Mouse (Mus musculus) gastrocnemius, adult 18-20 months (tissue): ENCODE measurements around the gene Atp11b. TPM values are rescaled to one million over a fixed set of nuclear protein-coding genes. Genes with fewer than 3 reads are reported as not detected.

Experiments
- DNase-seq: peaks from one replicate; pipeline ENCODE4 v3.0.0; 2021; ENCODE audit warnings: low spot score
- long read RNA-seq, 2 experiments: library from polyadenylated mRNA; stranded (forward); transcript quantifications; one replicate each; pipeline ENCODE4 v2.0.0; 2021
- total RNA-seq, 2 experiments: library from RNA; stranded (reverse); gene quantifications; 2 replicates each; pipeline ENCODE4 v1.2.3; 2021

Gene Atp11b
- 10 to 100 TPM; 12.1 TPM for total RNA-seq
- long read RNA-seq, experiment 1, full-length matches to known transcripts = 5 of 10 reads
- long read RNA-seq, experiment 1, partial matches to known transcripts = 0 of 10 reads
- long read RNA-seq, experiment 1, other reads (novel, unspliced or antisense) = 5 of 10 reads
- long read RNA-seq, experiment 2, full-length matches to known transcripts = 3 of 8 reads
- long read RNA-seq, experiment 2, partial matches to known transcripts = 1 of 8 reads
- long read RNA-seq, experiment 2, other reads (novel, unspliced or antisense) = 4 of 8 reads

DNA sequence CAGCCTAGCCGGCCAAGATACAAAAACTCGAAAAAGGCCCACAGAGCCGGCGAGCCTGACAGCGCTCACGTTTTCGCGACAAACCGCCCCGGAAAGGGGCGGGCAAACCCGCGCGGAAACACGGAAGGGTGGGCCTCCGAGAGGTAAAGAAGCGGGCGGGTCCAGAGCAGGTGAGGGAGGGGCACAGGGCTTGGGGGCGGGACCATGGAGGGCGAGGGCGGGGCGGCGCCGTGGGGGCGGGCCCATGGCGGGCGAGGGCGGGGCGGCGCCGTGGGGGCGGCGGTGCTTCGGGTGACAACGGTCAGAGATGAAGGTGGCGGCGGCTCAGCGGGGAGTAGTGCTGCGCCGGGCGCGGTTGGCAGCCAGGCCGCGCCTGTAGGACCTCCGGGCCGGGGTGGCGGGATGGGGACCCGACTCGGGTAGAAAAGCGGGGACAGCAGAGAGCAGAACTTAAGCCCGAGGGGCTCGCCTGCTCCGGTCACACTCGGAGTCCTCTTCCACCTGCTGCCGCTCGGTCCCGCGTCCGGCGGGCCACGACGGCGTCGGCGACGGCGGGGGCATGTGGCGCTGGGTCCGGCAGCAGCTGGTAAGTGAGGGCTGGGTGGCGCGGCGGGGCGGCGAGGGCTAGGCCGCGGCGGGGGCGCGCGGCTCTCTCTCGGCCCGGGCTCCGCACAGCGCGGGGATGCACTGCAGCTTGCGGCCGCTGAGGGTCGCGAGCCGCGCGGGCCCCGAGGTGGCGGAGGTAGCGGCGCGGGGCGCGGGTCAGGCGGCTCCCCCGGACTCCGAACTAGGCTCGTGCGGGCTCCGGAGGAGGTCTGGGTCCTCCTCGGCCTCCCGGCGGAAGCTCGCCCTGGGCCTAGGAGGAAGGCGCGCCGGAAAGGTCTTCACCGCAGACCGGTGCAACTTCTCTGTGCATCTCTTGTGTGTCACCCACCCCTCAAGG is at the start of gene Atp11b:
Gene Atp11b, plus strand, starts transcription at position 282 of the 943 bp plus-strand sequence.
- peak; percentile 68 for DNase-seq

DNA sequence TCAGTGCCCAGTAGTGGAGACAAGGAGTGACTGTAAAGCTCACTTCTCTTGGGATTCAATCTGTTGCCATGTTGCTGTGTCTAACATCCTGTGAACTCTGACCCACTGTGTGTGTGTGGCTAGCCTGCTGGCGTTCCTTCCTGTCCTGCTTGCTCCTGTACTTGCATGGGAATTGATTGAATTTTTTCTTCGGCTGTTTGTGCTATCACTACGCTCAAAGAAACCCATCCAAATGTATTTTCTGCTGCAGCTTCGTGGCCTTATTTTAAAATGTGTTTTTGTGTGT is 49.6 kb upstream of the Atp11b start:
- DNase-seq = no peak

DNA sequence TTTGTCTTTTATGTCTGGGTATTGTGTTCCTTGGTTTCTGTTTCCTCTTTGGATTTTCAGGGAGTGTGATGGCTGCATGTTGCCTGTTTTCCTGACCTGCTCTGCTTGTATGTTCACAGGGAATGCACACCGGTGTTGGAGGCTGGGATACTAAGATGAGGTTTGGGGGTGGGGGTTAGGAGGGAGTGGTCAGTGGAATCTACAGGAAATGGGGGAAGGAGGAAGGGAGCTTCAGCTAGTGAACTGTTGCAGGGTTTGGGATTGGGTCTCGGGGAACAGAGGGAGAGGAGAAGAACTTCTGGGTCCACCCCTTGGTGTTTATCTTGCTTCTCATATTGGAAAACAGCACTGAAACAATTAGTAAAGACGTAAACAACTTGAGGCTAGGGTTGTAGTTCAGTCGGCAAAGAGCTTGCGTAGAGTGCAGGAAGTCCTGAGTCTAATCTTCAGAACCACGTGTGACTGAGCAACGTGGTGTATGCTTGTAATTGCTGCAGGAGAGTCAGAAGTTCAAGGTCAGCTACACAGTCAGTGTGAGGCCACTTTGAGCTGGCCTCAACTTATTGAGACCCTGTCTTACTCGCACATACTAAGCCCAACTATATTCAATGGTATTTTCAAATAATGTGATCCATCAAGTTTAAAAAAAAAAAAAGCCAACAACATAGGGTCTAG is 34.2 kb upstream of the Atp11b start:
- no peak for DNase-seq

DNA sequence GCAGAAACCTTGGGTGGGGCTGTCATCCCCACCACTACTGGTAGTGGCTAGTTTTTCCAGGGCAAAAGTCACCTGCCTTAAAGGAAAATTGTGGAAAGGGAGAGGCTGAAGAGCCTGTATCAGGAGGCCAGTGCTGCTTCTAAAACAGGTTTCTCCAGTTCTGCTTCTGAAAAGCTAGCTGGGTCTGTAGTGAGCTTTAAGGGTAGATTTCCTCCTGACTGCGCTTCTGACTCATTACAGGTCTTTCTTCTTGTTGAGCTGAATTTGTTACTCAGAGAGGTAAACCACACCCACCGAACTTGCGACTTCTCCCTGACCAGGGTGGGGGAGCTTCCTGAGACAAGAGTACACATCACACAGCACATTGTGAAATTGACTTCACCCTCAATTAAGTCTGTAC is 33.1 kb upstream of the Atp11b start:
- DNase-seq = no peak

DNA sequence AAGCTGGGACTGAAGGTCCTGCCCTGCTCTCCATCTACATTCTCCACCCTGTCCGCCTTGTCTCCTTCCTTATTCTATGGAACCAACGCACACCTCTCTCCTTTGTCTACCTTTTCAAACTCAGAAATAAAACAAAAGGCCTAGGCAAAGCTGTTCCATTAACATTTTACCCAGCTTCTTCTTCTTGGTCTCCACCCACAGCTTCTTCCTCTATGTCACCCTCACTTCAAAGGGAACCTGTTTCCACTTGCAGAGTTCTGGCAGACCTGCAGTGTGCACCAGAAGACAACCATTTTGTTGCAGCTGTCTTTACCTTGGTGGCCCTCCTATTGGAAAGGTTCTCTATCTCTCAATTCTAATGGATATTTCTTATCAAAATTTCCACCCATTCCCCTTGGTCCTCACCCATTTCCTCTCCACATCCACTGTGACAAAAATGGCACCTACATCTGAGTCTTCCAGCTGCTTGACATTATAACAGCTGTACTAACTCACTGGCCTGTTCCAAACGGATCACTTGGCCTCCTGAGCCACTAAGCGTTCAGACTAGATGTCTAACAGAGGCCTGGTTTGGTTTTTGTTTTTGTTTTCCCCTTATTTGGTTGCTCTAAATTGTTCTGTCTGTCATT is 32.0 kb upstream of the Atp11b start:
- no peak for DNase-seq

DNA sequence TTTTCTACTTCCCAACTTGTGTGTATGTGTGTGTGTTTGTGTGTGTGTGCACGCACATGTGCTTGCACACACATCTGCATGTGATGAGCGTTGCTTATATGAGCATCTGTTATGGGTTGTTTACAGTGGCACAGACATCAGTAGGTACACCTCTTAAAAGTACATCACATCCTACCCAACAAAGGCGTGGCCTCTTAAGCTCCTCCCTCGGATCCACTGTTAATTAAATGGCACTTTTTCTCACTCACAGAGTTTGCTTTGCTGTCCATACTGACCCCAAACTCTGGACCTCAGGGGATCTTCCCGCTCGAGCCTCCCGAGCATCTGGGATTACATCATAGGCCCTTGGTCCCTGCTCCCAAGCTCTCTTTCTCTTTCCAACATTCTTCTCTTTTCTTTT is 31.1 kb upstream of the Atp11b start:
- DNase-seq = no peak

DNA sequence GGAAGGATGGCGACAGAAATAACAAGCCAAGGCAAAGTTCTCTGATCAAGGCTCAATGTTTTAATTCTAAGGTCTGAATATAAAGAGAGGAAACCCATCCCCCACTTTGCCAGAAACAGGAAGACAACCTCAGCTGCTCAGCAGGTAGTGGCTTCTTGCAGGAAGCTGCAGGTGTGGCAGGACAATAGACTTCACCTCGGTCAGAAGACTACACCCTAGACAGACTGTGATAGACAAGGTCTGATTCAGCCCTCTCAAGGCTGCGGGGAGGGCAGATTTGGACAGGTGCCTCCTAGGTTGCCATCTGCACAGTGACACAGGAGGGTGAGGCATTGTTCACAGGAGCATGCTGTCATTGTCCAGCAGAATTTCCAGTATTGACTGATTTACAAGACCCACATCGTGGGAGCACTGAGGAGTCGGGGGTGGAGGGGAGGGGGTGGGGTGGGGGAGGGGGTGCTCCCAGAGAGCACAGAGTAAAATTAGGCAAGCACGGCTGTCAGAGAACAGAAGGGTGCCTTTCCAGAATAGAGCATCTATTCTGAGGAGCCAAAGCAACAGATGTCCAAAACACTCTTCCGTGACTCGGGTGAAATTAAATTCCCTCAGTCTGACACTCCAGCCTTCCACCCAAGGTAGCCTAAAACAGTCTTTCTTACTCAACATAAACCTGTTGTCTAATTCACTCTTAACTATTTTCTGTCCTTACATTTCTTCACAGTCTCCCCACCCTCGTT is 30.2 kb upstream of the Atp11b start:
- no peak for DNase-seq

DNA sequence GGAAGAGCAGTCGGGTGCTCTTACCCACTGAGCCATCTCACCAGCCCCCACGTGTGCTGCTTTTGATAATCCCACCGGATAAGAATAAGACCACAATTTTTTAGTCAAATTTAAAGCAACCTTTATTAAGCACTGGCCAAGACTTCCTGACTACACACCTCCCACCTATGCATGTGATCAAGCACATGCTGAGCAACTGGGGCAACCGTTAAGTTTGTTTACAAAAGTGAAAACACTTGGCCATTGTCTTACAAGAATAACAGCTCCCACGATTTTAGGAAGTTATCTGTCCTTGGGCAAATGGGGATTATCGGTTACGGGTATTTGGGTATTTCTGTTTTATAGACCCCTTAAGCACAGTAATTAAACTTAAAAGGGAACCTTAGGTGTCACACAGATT is 28.8 kb upstream of the Atp11b start:
- no peak for DNase-seq

DNA sequence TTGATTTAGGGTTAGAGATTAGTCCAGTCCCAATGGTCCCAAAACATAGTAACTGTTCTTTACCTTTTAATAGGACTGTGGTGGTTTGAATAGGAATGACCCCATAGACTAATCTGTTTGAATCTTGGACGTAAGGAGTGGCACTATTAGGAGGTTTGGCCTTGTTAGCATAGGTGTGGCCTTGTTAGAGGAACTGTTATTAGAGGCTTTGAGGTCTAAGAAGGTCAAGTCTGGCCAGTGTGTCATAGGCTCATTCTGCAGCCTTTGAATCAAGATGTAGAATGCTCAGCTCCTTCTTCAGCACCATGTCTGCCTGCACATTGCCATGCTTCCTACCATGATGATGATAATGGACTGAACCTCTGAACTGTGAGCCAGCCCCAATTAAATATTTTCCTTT is 27.0 kb upstream of the Atp11b start:
- DNase-seq = no peak

DNA sequence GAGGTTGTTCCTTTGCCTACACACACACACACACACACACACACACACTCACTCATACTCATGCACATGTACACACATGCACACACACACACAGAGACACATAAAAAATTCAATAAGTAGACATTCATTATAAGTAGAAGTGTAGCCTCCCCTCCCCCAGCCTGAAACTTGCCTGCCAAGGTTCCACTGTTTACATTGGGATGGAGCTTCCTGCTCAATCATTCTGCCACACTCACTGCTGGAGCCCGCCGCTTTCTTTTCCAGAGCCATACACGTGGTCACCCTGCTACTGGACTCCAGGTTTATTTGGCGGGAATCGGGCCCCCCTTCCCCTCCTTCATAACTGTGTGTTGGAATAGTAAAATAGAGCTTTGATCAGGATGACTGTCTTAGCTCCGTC is 24.4 kb upstream of the Atp11b start:
- DNase-seq = no peak

DNA sequence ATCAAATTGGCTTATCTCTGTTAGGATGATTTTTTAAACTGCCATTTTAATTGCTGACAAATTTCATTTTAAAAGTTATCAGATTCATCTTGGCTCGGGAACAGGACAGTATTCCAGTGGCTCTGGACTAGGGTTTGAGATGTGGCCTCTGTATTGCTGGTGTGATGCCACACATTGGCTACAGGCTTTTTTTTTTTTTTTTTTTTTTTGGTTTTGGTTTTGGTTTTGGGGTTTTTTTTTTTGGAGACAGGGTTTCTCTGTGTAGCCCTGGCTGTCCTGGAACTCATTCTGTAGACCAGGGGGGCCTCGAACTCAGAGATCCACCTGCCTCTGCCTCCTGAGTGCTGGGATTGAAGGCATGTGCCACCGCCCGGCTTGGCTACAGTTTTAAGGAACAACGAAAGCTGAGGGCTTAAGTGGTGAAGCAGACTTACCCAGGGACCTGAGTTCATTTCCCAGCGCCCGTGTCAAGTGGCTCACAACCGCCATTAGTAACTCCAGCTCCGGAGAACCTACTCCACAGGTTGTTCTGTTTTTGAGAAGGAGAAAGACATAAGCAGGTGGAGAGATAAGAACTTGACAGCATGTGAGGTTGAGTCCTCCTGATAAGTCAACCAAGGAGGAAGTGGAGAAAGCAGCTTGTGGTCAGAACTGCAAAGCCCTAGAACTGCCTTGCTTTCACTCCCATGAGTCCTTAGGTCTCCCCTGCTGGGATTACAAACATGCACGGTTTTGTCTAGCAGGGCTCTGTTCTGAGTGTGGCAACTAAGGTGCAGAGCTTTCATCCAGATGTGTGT is 21.7 kb upstream of the Atp11b start:
- no peak for DNase-seq

DNA sequence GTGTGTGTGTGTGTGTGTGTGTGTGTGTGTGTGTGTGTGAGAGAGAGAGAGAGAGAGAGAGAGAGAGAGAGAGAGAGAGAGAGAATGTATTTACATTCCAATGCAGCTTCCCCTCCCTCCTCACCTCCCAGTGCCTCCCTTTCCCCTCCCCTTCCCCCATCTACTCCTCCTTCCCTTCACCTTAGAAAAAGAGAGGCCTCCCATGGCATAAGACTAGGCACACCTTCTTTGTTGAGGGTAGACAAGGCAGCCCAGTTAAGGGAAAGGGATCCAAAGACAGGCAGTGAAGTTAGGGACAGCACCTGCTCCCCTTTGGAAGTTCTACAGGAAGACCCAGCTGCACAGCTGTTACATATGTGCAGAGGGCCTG is 21.1 kb upstream of the Atp11b start:
- no peak for DNase-seq

DNA sequence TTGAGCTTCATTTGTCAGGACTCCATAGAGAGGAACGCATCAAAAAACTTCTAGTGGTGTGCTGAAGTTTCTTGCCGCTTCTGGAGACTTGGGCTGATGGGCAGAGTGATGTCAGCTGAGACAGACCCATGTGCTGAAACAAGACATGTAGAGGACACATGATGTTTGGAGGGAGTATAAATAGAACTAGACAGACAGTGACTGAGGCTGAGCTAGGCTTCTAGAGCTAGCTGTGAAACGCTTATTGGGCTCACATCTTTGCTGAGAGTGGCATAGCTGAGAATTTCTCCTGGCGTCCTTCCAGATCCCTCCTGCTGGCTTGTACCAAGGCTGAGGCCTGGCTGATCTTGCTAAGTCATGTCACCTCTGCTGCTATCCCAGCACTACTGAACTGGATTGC is 19.4 kb upstream of the Atp11b start:
- DNase-seq = no peak

DNA sequence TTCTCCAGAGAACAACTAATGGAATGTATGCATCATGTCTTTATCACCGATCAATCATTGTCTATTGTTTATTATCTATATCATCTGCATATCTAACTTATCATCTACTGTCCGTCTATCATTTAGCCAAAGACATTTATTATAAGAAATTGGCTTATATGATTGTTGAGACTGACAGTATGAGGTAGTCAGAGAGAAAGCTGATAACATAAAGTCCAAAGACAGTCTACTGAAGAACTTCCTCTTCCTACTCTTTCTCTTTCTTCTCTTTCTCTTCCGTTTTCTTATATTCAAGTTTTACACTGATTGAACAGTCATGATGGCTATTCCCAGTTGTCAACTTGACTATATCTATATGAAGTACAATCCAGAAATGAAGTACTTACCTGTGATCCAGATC is 15.8 kb upstream of the Atp11b start:
- DNase-seq = no peak

DNA sequence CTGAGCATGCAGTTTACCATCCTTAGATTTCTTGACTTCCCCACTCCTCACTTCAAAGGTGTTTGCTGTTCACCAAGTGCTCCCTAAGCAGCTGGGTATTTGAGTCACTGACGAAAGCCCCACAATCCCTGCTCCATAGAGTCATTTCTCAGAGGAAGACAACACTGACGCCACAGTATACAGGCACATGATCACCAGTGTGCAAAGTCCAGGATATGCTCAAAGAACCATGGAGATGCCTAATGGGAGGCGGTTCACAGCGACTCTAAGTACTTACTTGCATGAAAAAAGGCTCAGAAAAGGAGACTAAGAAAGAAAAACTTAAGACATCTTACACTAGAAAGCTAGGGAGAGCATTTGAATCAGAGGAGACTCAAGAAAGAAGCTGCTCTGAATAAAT is 8.9 kb upstream of the Atp11b start:
- DNase-seq = no peak

DNA sequence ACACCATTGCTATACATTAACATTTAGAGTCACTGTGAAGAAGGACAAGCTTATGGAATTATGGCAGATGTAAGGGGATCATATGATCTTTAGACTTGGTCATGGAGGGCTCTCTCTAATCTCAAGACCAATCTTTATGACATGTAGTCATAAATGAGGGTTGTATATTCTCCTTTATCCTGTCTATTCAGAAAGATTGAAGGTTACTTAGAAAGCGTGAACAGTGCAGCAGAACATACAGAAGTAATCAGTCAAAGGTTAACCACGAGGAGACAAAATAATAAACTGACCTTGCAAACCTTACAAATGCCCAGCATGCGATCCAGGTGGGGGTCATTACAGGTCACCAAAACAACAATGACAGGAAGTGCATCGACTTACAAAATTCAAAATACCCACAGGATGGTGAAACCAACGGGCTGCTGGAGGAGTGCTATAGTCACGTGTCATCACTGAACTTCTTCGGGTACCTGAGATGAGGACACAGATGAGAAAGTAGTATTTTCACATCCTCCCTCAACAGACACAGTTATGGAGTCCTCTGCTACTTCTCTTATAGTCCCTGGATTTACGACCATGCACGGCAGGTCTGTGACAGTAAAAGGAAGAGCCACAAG is 7.0 kb upstream of the Atp11b start:
- DNase-seq = no peak

DNA sequence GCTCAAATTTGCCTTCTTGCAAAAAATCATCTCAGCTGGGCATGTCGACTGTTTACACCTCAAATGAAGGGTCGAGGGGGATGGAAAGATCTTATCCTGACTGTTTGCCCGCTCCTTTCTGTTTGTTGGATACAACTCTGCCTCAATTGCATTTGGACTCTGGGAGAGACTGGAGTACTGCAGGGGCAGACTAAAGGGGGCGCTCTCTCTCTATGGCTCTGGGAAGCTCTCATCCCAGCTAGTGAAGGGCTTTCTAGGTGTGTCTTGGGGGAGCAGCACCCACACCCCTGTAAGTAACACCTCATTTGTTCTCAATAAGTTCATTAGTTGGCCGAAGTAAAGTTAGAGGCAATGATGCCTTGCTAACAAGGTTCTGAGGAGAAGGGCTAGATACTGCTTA is 3.6 kb upstream of the Atp11b start:
- DNase-seq = no peak

DNA sequence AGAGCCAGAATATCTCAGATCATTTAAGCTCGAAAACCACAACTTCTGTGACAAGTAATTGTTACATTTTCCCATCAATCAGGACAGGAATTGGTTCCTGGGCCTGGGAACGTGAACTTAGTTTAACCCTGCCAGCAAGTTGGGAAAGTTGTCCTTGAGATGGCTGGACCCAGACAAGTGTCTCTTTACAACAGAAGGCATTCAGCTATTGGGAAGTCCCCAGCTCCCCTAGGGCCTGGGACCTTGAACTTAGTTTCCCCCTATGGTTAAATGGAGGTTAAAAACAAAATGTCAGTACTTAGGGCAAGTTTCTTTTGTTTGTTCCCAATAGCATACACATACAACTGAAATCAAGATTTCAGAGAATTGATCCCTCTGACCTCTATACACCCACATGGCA is 2.2 kb upstream of the Atp11b start:
- no peak for DNase-seq

DNA sequence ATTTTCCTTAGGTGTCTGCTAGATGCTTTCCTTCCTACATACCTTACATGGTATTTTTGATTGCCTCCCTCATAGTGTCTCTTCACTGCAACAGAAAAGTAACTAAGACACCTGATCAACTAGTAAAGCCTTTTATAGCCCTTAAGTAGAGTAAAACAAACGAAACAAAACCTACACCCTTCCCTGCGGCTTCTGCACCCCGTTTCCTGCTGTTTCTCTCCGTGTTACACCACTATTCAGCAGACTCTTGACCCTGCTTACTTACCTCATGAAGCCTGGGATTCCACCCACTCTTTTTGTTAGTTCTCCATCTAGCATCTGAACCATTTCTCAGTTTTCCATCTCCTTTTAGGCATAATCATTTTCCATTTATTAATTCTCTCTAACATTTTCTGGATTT is 8.8 kb downstream of the Atp11b start:
- no peak for DNase-seq
